Mouse (Mus musculus) urinary bladder, postnatal 36 days (tissue): ENCODE results near the gene Fahd2a.
A peak's percentile ranks its signal among the peaks of the same experiment; 100 is the strongest.

Experiments used
- DNase-seq, 2 experiments: peaks; one replicate each; pipeline ENCODE4 v3.0.0; 2022; ENCODE audit warnings: low spot score in 2 of 2, mixed read lengths in 1 of 2

Fahd2a gene

DNA sequence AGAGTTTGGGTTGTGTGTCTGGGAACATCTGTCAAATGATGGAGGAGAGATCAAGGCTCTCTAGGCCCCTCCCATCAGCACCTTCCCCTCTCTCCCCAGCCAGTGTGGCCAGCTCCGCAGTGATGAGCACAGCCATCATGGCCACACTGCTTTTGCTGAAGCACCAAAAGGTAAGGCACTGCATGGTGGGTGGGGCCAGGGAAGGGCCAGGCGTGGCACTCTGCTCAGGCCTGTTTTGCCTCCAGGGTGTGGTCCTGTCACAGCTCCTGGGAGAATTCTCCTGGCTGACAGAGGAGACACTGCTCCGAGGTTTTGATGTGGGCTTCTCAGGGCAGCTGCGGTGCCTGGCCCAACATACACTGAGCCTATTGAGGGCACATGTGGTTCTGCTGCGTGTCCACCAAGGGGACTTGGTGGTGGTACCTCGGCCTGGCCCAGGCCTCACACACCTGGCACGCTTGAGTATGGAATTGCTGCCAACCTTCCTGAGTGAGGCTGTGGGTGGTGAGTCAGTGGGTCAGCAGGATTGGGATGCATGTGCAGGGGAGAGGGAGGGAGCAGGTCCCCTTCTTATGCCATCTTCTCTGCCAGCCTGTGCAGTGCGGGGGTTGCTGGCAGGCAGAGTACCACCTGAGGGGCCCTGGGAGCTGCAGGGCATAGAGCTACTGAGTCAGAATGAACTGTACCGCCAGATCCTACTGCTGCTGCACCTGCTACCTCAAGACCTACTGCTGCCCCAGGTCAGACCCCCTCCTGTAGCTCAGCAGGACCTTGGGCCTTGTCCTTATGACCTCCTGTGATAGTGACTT is 10.7 kb downstream of the Fahd2a start:
- no peak for DNase-seq

DNA sequence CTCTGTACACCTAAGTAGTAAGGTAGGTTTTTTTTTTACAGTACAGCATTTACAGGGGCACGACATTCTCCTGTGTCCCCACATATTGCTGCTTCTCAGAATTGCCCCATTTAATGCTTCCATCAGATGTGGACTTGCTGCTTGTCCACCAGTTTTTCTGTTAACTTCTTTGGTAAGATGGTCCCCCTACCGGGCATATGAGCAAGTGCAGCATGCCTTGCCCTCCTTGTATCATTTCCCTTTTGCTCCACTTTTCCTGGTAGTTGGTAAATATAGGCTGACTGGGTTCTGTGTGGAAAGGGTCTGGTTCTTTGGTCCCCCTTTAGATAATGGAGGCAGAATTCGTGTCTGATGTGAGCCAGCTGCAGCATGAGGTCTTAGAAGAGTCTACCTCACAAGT is 14.1 kb downstream of the Fahd2a start:
- peak in 1 of 2 experiments; percentile 21 for DNase-seq

DNA sequence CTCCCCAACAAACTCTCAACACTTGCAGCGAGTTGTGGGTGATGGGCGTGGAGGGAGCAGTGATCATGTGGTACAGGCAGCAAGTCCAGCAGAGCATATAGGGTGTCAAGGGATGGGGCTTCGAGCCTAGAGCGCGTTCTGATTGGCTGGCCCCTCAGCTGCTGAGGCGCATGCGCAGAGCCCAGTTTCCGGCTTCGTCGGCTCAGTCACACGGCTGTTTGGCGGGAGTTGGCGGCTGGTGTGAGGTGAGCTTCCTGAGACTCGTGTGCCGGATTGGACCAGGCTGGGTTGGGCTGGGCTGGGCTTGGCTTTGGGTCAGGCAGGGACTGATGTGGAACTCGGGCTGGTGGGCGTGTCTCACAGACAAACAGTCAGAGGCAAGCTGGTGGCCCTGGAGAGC is 19.4 kb downstream of the Fahd2a start, which contains the start of gene Gpat2:
TSS of gene Gpat2 (plus strand) at position 223 of the 400 bp plus-strand sequence.
- no peak for DNase-seq

DNA sequence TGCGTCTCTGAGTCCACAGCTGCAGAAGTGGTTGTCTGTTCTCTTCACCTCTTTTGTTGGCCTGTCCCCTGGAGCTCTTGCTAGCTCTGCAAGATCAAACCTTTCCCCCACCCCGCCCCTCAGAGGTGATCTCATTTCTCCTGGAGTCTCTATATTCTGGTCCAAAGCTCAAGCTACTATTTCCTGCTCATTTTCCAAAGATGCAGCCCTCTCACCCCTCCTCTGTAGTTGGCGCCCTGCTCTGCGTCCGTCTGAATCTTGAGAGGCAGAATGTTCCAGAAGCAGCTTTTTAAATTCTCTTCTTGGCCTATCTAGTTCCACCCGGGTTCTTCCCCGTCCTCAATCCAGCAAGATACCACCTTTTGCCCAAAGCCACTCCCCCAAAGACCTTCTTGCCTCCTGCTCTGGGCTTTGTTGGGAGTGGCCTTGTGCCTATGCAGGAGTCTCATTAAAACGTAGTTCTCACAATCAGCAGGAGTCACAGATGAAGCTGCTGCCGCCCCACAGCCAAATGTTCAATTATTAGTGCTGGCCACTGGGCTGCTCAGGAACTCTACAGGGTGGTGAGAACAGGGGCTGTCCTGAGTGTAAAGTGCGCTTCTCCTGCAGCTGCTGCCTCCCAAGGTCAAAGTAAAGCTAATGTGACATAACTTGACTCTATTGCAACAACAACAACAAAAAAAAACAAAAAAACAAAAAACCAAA is 25.9 kb downstream of the Fahd2a start:
- no peak for DNase-seq

DNA sequence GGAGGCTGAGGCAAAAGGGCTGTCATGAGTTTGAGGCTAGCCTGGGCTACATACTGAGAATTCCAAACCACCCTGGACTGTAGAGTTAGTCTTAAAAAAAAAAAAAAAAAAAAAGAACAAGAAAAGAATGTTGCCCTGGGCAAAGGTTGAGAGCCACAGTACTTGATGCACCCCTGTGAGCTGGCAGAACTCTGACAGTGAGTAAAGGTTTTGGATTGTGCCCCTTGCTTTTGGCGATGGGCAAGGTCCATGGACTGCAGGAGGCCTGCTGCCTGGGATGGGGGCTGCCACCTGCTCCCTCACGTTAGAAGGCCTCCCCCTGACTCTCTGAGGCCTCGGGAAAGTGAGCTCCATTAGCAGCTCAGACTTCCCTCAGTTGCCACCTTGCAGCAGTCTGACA is 27.7 kb downstream of the Fahd2a start:
- DNase-seq = no peak

DNA sequence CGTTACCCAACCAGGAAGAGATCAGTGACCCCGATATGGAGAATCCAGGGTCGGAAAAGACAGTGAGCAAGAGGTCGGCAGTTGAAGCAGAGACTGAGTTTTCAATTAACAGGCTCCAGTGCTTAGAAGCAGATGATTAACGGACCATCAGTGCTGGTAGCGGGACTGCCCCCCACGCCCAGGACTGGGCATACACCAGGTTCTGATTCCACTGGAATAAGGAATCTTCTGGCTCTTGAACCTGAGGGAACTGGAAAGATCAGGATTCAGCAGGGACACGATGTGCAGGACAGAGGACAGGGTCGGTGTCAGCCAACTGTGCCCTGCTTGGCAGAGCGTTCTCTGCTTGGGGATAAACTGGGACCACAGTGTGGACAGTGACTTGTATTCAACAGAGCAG is 28.6 kb downstream of the Fahd2a start:
- no peak for DNase-seq

DNA sequence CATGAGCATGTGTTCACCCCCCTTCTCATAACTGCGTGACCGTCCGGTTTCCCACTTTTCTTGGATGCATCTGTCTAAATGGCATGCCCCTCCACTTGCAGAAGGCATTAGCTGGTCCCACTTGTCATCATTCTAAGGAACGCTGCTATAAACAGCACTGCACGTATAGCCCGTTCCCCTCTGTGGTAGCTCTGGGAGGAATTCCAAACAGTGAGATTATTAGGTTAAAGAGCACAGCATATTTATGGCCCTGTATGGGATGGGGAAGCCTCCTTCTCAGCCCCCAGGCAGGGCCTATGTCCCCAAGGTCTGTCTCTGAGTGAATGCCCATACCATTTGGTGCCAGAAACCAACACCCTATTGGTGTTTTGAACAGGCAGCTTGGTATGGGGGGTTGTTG is 33.2 kb downstream of the Fahd2a start:
- DNase-seq = no peak

DNA sequence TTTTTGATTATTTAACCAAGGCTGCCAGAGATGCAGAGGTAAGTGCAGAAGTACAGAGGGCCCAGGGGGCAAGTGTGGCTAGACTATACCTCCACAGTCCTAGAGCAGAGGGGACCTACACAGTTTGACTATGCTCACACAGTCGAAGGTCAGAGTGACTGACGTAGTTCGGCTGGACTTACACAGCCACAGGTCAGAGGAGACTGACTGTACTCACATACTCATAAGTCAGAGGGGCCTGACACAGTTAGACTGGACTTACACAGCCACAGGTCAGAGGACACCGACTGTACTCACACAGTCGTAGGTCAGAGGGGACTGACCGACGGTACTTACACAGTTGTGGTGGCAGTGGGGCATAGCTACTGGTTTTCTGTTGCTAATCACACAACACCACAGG is 45.6 kb downstream of the Fahd2a start:
- DNase-seq = no peak

DNA sequence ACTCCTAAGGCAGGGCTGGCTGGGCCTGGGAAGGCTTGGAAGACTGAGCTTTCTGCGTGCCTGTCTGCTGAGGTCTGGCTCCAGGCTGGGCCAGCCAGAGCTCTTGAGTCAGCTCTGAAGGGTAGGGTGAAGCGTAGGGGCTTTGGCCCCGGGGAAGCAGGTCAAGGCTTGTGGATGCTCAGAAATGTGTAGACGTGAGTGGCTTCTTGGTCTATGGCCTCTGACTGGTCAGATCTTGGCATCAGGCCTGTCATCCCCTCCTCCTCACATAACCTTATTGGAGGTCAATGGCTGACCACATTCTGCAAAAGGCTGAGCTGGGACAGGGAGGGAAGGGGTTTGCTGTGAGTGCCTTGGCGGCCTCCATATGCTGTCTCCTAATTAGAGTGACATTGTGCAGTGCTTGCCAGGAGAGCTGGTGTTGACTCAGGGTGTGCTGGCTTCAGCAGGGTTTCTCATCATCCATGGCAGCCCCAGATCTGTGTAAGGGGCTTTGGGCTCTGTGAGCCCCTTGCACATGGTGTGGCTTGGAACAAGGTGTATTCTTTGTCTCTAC is 49.7 kb downstream of the Fahd2a start:
- no peak for DNase-seq

DNA sequence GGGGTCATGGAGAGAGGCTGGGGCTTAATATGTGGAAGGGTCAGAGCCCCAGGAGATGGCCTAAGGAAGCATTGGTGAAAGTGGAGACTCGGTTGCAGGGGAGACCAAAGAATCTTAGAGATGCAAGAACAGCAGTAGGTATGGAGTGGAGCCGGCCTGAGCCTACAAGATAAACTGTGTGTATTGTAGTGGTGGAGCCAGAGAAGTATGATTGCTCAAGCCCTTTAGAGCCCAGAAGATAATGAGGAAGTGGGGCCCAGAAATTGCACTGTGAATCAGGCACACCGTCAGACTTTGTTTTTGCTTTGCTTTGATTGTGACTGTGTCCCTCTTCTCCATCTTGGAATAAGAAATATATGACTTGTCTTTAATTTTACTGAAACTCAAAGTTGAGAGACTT is 53.0 kb downstream of the Fahd2a start:
- DNase-seq = no peak

DNA sequence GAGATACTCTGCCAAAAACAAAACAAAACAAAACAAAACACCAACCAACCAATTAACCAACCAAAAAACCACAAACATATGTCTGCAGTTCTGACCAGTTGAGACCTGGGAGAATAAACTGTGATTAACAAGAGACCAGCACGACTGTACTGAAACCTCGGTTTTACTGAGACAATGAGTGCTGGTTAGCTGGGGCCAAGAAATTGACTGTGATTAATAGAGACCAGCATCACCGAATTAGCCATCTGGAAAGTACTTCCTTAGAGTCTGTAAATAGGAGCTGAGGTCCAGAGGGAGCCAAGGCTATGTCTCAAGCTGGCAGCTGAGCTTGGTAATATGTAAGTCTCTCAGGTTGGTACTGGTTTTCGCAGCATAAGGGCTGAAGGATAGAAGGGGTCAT is 53.5 kb downstream of the Fahd2a start:
- no peak for DNase-seq

DNA sequence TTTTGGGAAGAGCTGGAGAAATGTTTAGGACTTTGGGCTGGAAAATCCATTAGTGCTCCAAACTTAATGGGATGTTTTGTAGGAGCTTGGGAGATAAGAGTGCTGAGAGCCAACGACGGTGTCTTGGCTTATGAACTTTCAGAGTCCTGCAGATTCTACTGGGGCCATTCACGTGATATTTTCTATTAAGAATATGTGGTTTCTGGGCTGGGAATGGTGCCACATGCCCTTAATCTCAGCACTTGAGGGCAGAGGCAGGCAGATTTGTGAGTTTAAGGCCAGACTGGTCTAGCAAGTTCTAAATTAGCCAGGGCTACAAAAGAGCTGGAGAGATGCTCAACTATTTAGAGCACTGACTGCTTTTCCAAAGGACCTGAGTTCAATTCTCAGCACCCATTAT is 54.0 kb downstream of the Fahd2a start:
- no peak for DNase-seq

DNA sequence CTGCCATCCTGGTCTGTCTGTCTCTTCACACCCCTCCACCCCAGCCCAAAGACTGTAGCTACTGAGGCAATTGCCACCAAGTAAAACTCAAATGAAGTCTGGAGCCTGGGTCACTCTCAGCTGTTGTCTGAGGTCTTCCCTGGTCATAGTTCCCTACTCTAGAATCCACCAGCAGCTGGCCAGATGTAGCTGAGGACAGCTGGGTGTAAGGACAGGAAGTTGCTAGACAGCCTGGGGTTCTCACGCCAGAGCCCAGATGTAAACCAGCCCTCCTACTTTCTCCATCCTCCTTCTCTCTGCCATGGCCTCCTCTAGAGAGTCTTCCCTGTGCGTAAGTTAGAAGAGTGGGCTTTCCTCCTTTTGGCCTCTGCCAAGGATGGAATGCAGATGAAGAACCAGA is 56.8 kb downstream of the Fahd2a start:
- no peak for DNase-seq
